ENCODE assay signal across 27 mouse cellular contexts in the genomic region with DNA sequence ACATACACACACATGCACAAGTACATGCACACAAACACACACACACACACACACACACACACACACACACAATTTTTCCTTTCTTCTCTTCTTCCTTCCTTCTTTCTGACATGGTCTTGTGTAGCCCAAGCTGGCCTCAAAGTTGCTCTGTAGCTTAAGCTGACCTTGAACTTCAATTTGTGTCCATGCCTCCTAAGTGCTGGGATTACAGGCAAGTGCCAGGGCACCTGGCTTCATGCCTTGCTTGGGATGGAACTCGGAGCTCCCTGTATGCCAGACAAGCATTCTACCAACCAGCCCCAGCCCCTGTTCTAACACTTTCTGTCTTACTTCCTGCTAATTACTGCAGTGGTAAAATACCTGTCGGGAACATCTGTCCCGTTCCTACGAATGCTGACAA. TPM values are rescaled to one million over a fixed set of nuclear protein-coding genes. Genes with fewer than 3 reads are reported as not detected.
DNase-seq lines count a peak whose midpoint lies in the region; ATAC-seq and TF ChIP-seq lines count a peak whose summit lies in the region.
"Had no signal": no experiment of that assay in that cellular context is flagged by ENCODE, and none has a peak within 500 bp of the region (broad histone marks: within the 10 kb centered on the region; RNA-seq: fewer than 3 reads in every experiment).

No protein-coding gene starts in this region.

- no peaks in the 10 kb centered on the region for H3K36me3 ChIP-seq in forebrain, embryonic 11.5 days (ENCODE audit: control insufficient read depth, insufficient read depth, low read length)
- H3K36me3 ChIP-seq in forebrain, postnatal 0 days (ENCODE audit: insufficient read depth): no peaks in the 10 kb centered on the region
- no peaks in the 10 kb centered on the region for H3K36me3 ChIP-seq in limb, embryonic 11.5 days (ENCODE audit: control insufficient read depth, insufficient read depth, low read length)
- no peaks in the 10 kb centered on the region for H3K36me3 ChIP-seq in limb, embryonic 10.5 days
- H3K36me3 ChIP-seq in neural tube, embryonic 15.5 days: no peaks in the 10 kb centered on the region
- H3K36me3 ChIP-seq: embryonic facial prominence, embryonic 10.5 days; embryonic facial prominence, embryonic 13.5 days; heart, embryonic 12.5 days; heart, embryonic 15.5 days; hindbrain, embryonic 10.5 days; hindbrain, embryonic 13.5 days; intestine, embryonic 15.5 days had no signal

- DNase-seq in adrenal gland, postnatal 10 days: peak; percentile 32
- no peak for DNase-seq in adrenal gland, postnatal 4 days (ENCODE audit: low spot score in 2 of 2)
- DNase-seq in forebrain, embryonic 11.5 days (ENCODE audit: low spot score): peak; percentile 16
- no peak for DNase-seq in forebrain, postnatal 0 days
- peak; percentile 9 for DNase-seq in limb, embryonic 11.5 days (ENCODE audit: low spot score)
- no peak for DNase-seq in limb, embryonic 10.5 days (ENCODE audit: low spot score)
- DNase-seq in neural tube, embryonic 10.5 days (ENCODE audit: extremely low spot score, low spot score): peak; percentile 5
- DNase-seq: adrenal gland, postnatal 25 days; cerebellum, adult 2 months; cerebellum, adult 9-11 months; cerebellum, postnatal 36 days; embryo, embryonic 11 days; heart, postnatal 36 days had no signal

- H3K9me3 ChIP-seq in forebrain, embryonic 11.5 days (ENCODE audit: control insufficient read depth, low read length): no peaks in the 10 kb centered on the region
- H3K9me3 ChIP-seq in forebrain, postnatal 0 days (ENCODE audit: low read length): no peaks in the 10 kb centered on the region
- no peaks in the 10 kb centered on the region for H3K9me3 ChIP-seq in limb, embryonic 11.5 days (ENCODE audit: control insufficient read depth, low read length)
- H3K9me3 ChIP-seq in limb, embryonic 10.5 days (replicated peaks): no peaks in the 10 kb centered on the region
- no peaks in the 10 kb centered on the region for H3K9me3 ChIP-seq in neural tube, embryonic 15.5 days (replicated peaks)
- H3K9me3 ChIP-seq: embryonic facial prominence, embryonic 10.5 days; embryonic facial prominence, embryonic 13.5 days; forebrain, embryonic 13.5 days; heart, embryonic 12.5 days; heart, embryonic 15.5 days; hindbrain, embryonic 10.5 days; hindbrain, embryonic 13.5 days; intestine, embryonic 15.5 days had no signal

- no peak for TF ChIP-seq CTCF in forebrain, postnatal 0 days (IDR thresholded peaks at IDR 0.05; ENCODE audit: low read depth)

- H3K4me1 ChIP-seq in forebrain, embryonic 11.5 days (replicated peaks; ENCODE audit: control insufficient read depth, insufficient read depth, low read length): no peaks in the 10 kb centered on the region
- no peaks in the 10 kb centered on the region for H3K4me1 ChIP-seq in forebrain, postnatal 0 days (ENCODE audit: insufficient read depth)
- no peaks in the 10 kb centered on the region for H3K4me1 ChIP-seq in limb, embryonic 11.5 days (ENCODE audit: control insufficient read depth, insufficient read depth, low read length)
- peaks cover 21% of the 10 kb centered on the region for H3K4me1 ChIP-seq in limb, embryonic 10.5 days
- H3K4me1 ChIP-seq in neural tube, embryonic 15.5 days: 0 out of 2 replicates have a peak, but pooled peaks cover 2% of the 10 kb centered on the region
- H3K4me1 ChIP-seq: forebrain, embryonic 13.5 days; hindbrain, embryonic 13.5 days; intestine, embryonic 15.5 days had no signal

- no peak overlapping the region for H3K27ac ChIP-seq in forebrain, embryonic 11.5 days (ENCODE audit: low read depth, low read length)
- no peak overlapping the region for H3K27ac ChIP-seq in forebrain, postnatal 0 days (ENCODE audit: low read depth, low read length)
- no peak overlapping the region for H3K27ac ChIP-seq in limb, embryonic 11.5 days (replicated peaks; ENCODE audit: low read depth, low read length)
- H3K27ac ChIP-seq in limb, embryonic 10.5 days: no peak overlapping the region
- no peak overlapping the region for H3K27ac ChIP-seq in neural tube, embryonic 15.5 days (replicated peaks)
- H3K27ac ChIP-seq: embryonic facial prominence, embryonic 10.5 days; embryonic facial prominence, embryonic 13.5 days; forebrain, embryonic 13.5 days; heart, embryonic 15.5 days; hindbrain, embryonic 10.5 days; hindbrain, embryonic 13.5 days; intestine, embryonic 15.5 days had no signal

- WGBS in forebrain, embryonic 11.5 days: 89% methylated on average over 4 of the region's 4 CpGs
- WGBS in forebrain, postnatal 0 days: 89% methylated on average over 4 of the region's 4 CpGs
- WGBS in limb, embryonic 11.5 days: 84% methylated on average over 4 of the region's 4 CpGs
- 89% methylated on average over 4 of the region's 4 CpGs for WGBS in limb, embryonic 10.5 days
- 85% methylated on average over 4 of the region's 4 CpGs for WGBS in neural tube, embryonic 15.5 days

- ATAC-seq in forebrain, embryonic 11.5 days (replicated peaks; ENCODE audit: low FRiP score): no peak
- no peak for ATAC-seq in forebrain, postnatal 0 days
- ATAC-seq in limb, embryonic 11.5 days (ENCODE audit: insufficient number of reproducible peaks, low FRiP score, low TSS enrichment, low read depth): no peak
- no peak for ATAC-seq in neural tube, embryonic 15.5 days (ENCODE audit: low FRiP score)
- ATAC-seq: activated CD4-positive, CD25-positive, alpha-beta regulatory T cell, adult 4 months; forebrain, embryonic 13.5 days; forebrain, embryonic 16.5 days; hindbrain, embryonic 16.5 days; intestine, embryonic 15.5 days had no signal

- H3K4me3 ChIP-seq in forebrain, embryonic 11.5 days (ENCODE audit: low read depth, low read length): no peak overlapping the region
- no peak overlapping the region for H3K4me3 ChIP-seq in forebrain, postnatal 0 days (ENCODE audit: low read depth, low read length)
- no peak overlapping the region for H3K4me3 ChIP-seq in limb, embryonic 11.5 days (ENCODE audit: low read depth, low read length)
- H3K4me3 ChIP-seq in limb, embryonic 10.5 days: no peak overlapping the region
- H3K4me3 ChIP-seq in neural tube, embryonic 15.5 days (replicated peaks): no peak overlapping the region
- H3K4me3 ChIP-seq: embryonic facial prominence, embryonic 10.5 days; embryonic facial prominence, embryonic 13.5 days; erythroblast, embryonic 14.5 days; forebrain, embryonic 13.5 days; heart, embryonic 12.5 days; heart, embryonic 15.5 days; hindbrain, embryonic 10.5 days; hindbrain, embryonic 13.5 days; intestine, embryonic 15.5 days had no signal

- no peaks in the 10 kb centered on the region for H3K27me3 ChIP-seq in forebrain, embryonic 11.5 days (ENCODE audit: control insufficient read depth, insufficient read depth, low read length)
- no peaks in the 10 kb centered on the region for H3K27me3 ChIP-seq in forebrain, postnatal 0 days (ENCODE audit: insufficient read depth, low read length)
- no peaks in the 10 kb centered on the region for H3K27me3 ChIP-seq in limb, embryonic 11.5 days (ENCODE audit: control insufficient read depth, insufficient read depth, low read length)
- H3K27me3 ChIP-seq in limb, embryonic 10.5 days (ENCODE audit: low read depth, poor library complexity, severe bottlenecking): no peaks in the 10 kb centered on the region
- H3K27me3 ChIP-seq in neural tube, embryonic 15.5 days (replicated peaks): no peaks in the 10 kb centered on the region
- H3K27me3 ChIP-seq: embryonic facial prominence, embryonic 13.5 days; forebrain, embryonic 13.5 days; heart, embryonic 12.5 days; heart, embryonic 15.5 days; hindbrain, embryonic 13.5 days; intestine, embryonic 15.5 days had no signal

- H3K9ac ChIP-seq in forebrain, embryonic 11.5 days (ENCODE audit: low read length): no peak overlapping the region
- no peak overlapping the region for H3K9ac ChIP-seq in forebrain, postnatal 0 days
- H3K9ac ChIP-seq in limb, embryonic 11.5 days (ENCODE audit: low read length): no peak overlapping the region
- H3K9ac ChIP-seq in neural tube, embryonic 15.5 days (replicated peaks): no peak overlapping the region
- H3K9ac ChIP-seq: embryonic facial prominence, embryonic 13.5 days; forebrain, embryonic 13.5 days; heart, embryonic 12.5 days; heart, embryonic 15.5 days; hindbrain, embryonic 13.5 days; intestine, embryonic 15.5 days had no signal

- H3K4me2 ChIP-seq in forebrain, embryonic 11.5 days (ENCODE audit: low read depth, low read length, severe bottlenecking): no peak overlapping the region
- no peak overlapping the region for H3K4me2 ChIP-seq in forebrain, postnatal 0 days (ENCODE audit: low read depth)
- H3K4me2 ChIP-seq in limb, embryonic 11.5 days (ENCODE audit: low read depth, severe bottlenecking): no peak overlapping the region
- H3K4me2 ChIP-seq in neural tube, embryonic 15.5 days: no peak overlapping the region
- H3K4me2 ChIP-seq: embryonic facial prominence, embryonic 13.5 days; forebrain, embryonic 13.5 days; heart, embryonic 12.5 days; heart, embryonic 15.5 days; hindbrain, embryonic 13.5 days; intestine, embryonic 15.5 days had no signal

RNA-seq across cellular contexts. Expression of a gene that starts 8.3 kb away (rescaled TPM):
- 10 to 100 TPM; 13.9 to 20.8 TPM for total RNA-seq in adrenal gland, postnatal 10 days (2021)
- 1 to 10 TPM; 5.5 to 7.0 TPM for total RNA-seq in adrenal gland, postnatal 4 days (2021)
- polyA plus RNA-seq in forebrain, embryonic 11.5 days (2014; fragmentation: Nextera tagmentation; extraction: Ambion mirVana): 1.1 and 1.9 TPM in 2 replicates
- 3.1 and 4.6 TPM in 2 replicates for total RNA-seq in forebrain, postnatal 0 days (2014; rRNA removed)
- 5.5 and 5.7 TPM in 2 replicates for polyA plus RNA-seq in forebrain, postnatal 0 days (2015; fragmentation: Nextera tagmentation; extraction: Ambion mirVana)
- polyA plus RNA-seq in limb, embryonic 11.5 days (2014; fragmentation: Nextera tagmentation; extraction: Ambion mirVana): 0.52 and 0.62 TPM in 2 replicates
- polyA plus RNA-seq in limb, embryonic 10.5 days (2016; fragmentation: Nextera tagmentation; extraction: Ambion mirVana): 0.19 TPM in 2 replicates
- 0.70 and 0.92 TPM in 2 replicates for polyA plus RNA-seq in neural tube, embryonic 15.5 days (2015; fragmentation: Nextera tagmentation; extraction: Ambion mirVana)
- total RNA-seq: granulocyte monocyte progenitor cell, adult 5-6 weeks had no signal
- polyA plus RNA-seq: activated CD4-positive, CD25-positive, alpha-beta regulatory T cell, adult 4 months; erythroblast, embryonic 14.5 days; forebrain, embryonic 13.5 days had no signal

Comparison
In these comparisons a context has a peak if more than half of its experiments do, and no peak if none do; other contexts are left out.
1. DNase-seq: peak in adrenal gland, postnatal 10 days (single experiment), forebrain, embryonic 11.5 days (single experiment), limb, embryonic 11.5 days (single experiment) and neural tube, embryonic 10.5 days (single experiment); none in adrenal gland, postnatal 4 days (0 of 2), forebrain, postnatal 0 days (single experiment) and limb, embryonic 10.5 days (single experiment).